Mouse (Mus musculus): ENCODE measurements around the gene Snai1. TPM values are rescaled to one million over a fixed set of nuclear protein-coding genes. Genes with fewer than 3 reads are reported as not detected.

Snai1 gene
- polyA plus RNA-seq, 1 experiment from 2014 or later, result 4.7 TPM

- H3K27ac ChIP-seq (ENCODE audit: low read length), result no peak overlapping the region
- H3K4me3 ChIP-seq (ENCODE audit: low read depth, low read length), result peak overlapping the region; percentile 19
- H3K27me3 ChIP-seq (ENCODE audit: control insufficient read depth, insufficient read depth, low read depth, low read length), result no peaks in the 10 kb centered on the region
- H3K9ac ChIP-seq (ENCODE audit: low read depth, low read length), result peak overlapping the region; percentile 56
- ATAC-seq, result no peak
- H3K4me1 ChIP-seq (ENCODE audit: control insufficient read depth, insufficient read depth, low read length), result peaks cover 6% of the 10 kb centered on the region
- 12% methylated on average over 27 of the region's 27 CpGs for WGBS
- no peaks in the 10 kb centered on the region for H3K36me3 ChIP-seq (ENCODE audit: control insufficient read depth, insufficient read depth, low read length)
- no peaks in the 10 kb centered on the region for H3K9me3 ChIP-seq (replicated peaks; ENCODE audit: control insufficient read depth, low read length, poor library complexity, severe bottlenecking)
- H3K4me2 ChIP-seq (ENCODE audit: low read length), result peak overlapping the region; percentile 57
These were observed 21.4 kb downstream of the Snai1 start for GRCm38 (mm10) chr2:167559413-167559812.

DNA sequence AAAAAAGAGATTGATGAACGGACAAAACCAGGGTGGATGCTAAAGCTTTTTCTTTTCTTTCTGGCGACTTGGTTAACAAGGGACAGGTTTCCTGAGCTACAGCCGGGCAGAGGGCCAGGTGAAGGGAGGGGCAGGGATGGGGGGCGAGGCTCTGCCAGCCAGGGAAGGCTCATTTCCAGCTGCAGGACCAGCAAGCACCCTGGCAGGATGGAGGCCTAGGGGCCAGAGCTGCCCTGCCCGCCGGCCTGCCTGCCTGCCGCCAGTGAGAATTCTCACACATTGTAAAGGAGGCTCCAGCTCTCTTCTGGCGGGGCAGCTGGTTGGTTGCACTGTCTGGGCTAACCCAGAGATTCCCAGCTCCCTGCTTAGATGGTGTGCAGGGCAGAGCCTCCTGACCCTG is 24.1 kb downstream of the Snai1 start:
- H3K4me2 ChIP-seq (ENCODE audit: low read length), result no peak overlapping the region
- no peaks in the 10 kb centered on the region for H3K36me3 ChIP-seq (ENCODE audit: control insufficient read depth, insufficient read depth, low read length)
- H3K4me1 ChIP-seq (ENCODE audit: control insufficient read depth, insufficient read depth, low read length), result peaks cover 6% of the 10 kb centered on the region
- ATAC-seq, result no peak
- H3K27me3 ChIP-seq (ENCODE audit: control insufficient read depth, insufficient read depth, low read depth, low read length), result no peaks in the 10 kb centered on the region
- 35% methylated on average over 8 of the region's 8 CpGs for WGBS
- no peak overlapping the region for H3K9ac ChIP-seq (ENCODE audit: low read depth, low read length)
- H3K27ac ChIP-seq (ENCODE audit: low read length), result no peak overlapping the region
- no peaks in the 10 kb centered on the region for H3K9me3 ChIP-seq (replicated peaks; ENCODE audit: control insufficient read depth, low read length, poor library complexity, severe bottlenecking)
- H3K4me3 ChIP-seq (ENCODE audit: low read depth, low read length), result no peak overlapping the region

GRCm38 (mm10) chr2:167563035-167563434 is 25.0 kb downstream of the Snai1 start:
- peaks cover 6% of the 10 kb centered on the region for H3K4me1 ChIP-seq (ENCODE audit: control insufficient read depth, insufficient read depth, low read length)
- H3K9me3 ChIP-seq (replicated peaks; ENCODE audit: control insufficient read depth, low read length, poor library complexity, severe bottlenecking), result no peaks in the 10 kb centered on the region
- H3K4me2 ChIP-seq (ENCODE audit: low read length), result no peak overlapping the region
- no peak overlapping the region for H3K9ac ChIP-seq (ENCODE audit: low read depth, low read length)
- H3K27ac ChIP-seq (ENCODE audit: low read length), result no peak overlapping the region
- no peaks in the 10 kb centered on the region for H3K36me3 ChIP-seq (ENCODE audit: control insufficient read depth, insufficient read depth, low read length)
- H3K27me3 ChIP-seq (ENCODE audit: control insufficient read depth, insufficient read depth, low read depth, low read length), result no peaks in the 10 kb centered on the region
- no peak for ATAC-seq
- 76% methylated on average over 5 of the region's 5 CpGs for WGBS
- H3K4me3 ChIP-seq (ENCODE audit: low read depth, low read length), result no peak overlapping the region

DNA sequence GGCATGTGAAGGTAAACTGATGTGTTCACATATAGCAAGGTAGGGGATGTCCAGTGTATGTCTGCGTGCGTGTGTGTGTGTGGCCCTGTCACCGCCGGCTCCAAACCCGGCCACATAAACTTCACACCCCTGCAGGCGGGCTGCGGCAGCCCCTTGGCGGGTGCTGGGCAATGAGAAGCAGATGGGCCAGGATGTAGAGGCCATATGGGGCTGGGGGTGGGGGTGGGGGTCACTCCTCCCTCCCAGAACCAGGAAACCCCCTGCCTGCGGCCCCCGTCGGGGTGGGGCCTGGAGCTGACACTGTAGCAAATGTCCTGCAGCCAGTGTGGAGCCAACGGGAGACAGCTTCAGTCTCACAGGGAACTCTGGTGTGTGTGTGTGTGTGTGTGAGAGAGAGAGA is 25.7 kb downstream of the Snai1 start:
- no peak overlapping the region for H3K4me2 ChIP-seq (ENCODE audit: low read length)
- no peaks in the 10 kb centered on the region for H3K9me3 ChIP-seq (replicated peaks; ENCODE audit: control insufficient read depth, low read length, poor library complexity, severe bottlenecking)
- ATAC-seq, result no peak
- no peaks in the 10 kb centered on the region for H3K27me3 ChIP-seq (ENCODE audit: control insufficient read depth, insufficient read depth, low read depth, low read length)
- H3K27ac ChIP-seq (ENCODE audit: low read length), result no peak overlapping the region
- peaks cover 6% of the 10 kb centered on the region for H3K4me1 ChIP-seq (ENCODE audit: control insufficient read depth, insufficient read depth, low read length)
- 51% methylated on average over 12 of the region's 12 CpGs for WGBS
- H3K9ac ChIP-seq (ENCODE audit: low read depth, low read length), result no peak overlapping the region
- no peaks in the 10 kb centered on the region for H3K36me3 ChIP-seq (ENCODE audit: control insufficient read depth, insufficient read depth, low read length)
- H3K4me3 ChIP-seq (ENCODE audit: low read depth, low read length), result no peak overlapping the region

- WGBS, result 94% methylated on average over 13 of the region's 13 CpGs
- no peak overlapping the region for H3K4me3 ChIP-seq (ENCODE audit: low read depth, low read length)
- ATAC-seq, result no peak
- H3K27me3 ChIP-seq (ENCODE audit: control insufficient read depth, insufficient read depth, low read depth, low read length), result no peaks in the 10 kb centered on the region
- no peaks in the 10 kb centered on the region for H3K36me3 ChIP-seq (ENCODE audit: control insufficient read depth, insufficient read depth, low read length)
- no peaks in the 10 kb centered on the region for H3K9me3 ChIP-seq (replicated peaks; ENCODE audit: control insufficient read depth, low read length, poor library complexity, severe bottlenecking)
- no peak overlapping the region for H3K4me2 ChIP-seq (ENCODE audit: low read length)
- peaks cover under 1% of the 10 kb centered on the region; the same call in 1 of the 2 replicates for H3K4me1 ChIP-seq (ENCODE audit: control insufficient read depth, insufficient read depth, low read length)
- H3K27ac ChIP-seq (ENCODE audit: low read length), result no peak overlapping the region
- no peak overlapping the region for H3K9ac ChIP-seq (ENCODE audit: low read depth, low read length)
These were observed 26.7 kb downstream of the Snai1 start for GRCm38 (mm10) chr2:167564551-167565311.

DNA sequence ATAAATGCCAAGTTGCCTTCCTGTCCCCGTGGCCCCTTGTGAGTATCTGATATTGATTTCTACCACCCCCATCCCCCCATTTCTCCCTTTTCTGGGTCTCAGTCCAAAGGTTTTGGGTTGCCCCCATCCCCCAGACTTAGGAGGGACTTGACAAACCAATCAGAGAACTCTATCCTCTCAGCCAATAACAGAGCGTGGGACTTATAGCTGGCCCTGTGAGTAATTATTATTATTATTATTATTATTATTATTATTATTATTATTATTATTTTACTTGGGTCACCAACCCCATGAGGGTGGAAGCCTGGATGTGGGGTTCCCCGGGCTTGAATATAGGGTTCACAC is 27.3 kb downstream of the Snai1 start:
- Histone ChIP-seq H3K36me3 (ENCODE audit: control insufficient read depth, insufficient read depth, low read length) (no peaks in the 10 kb centered on the region), H3K4me2 (ENCODE audit: low read length) (no peak overlapping the region), H3K9ac (ENCODE audit: low read depth, low read length) (no peak overlapping the region), H3K4me1 (ENCODE audit: control insufficient read depth, insufficient read depth, low read length) (no peaks in the 10 kb centered on the region), H3K9me3 (replicated peaks; ENCODE audit: control insufficient read depth, low read length, poor library complexity, severe bottlenecking) (no peaks in the 10 kb centered on the region), H3K4me3 (ENCODE audit: low read depth, low read length) (no peak overlapping the region), H3K27ac (ENCODE audit: low read length) (no peak overlapping the region), H3K27me3 (ENCODE audit: control insufficient read depth, insufficient read depth, low read depth, low read length) (no peaks in the 10 kb centered on the region)
- WGBS, result 81% methylated on average over 3 of the region's 3 CpGs
- no peak for ATAC-seq

- no peaks in the 10 kb centered on the region for H3K9me3 ChIP-seq (replicated peaks; ENCODE audit: control insufficient read depth, low read length, poor library complexity, severe bottlenecking)
- ATAC-seq, result no peak
- H3K4me3 ChIP-seq (ENCODE audit: low read depth, low read length), result no peak overlapping the region
- no peak overlapping the region for H3K9ac ChIP-seq (ENCODE audit: low read depth, low read length)
- H3K27ac ChIP-seq (ENCODE audit: low read length), result no peak overlapping the region
- 20% methylated on average over 19 of the region's 19 CpGs for WGBS
- H3K27me3 ChIP-seq (ENCODE audit: control insufficient read depth, insufficient read depth, low read depth, low read length), result no peaks in the 10 kb centered on the region
- H3K36me3 ChIP-seq (ENCODE audit: control insufficient read depth, insufficient read depth, low read length), result no peaks in the 10 kb centered on the region
- H3K4me2 ChIP-seq (ENCODE audit: low read length), result peak overlapping the region; percentile 27; the same call in 1 of the 2 replicates
- H3K4me1 ChIP-seq (ENCODE audit: control insufficient read depth, insufficient read depth, low read length), result no peaks in the 10 kb centered on the region
These were observed 27.7 kb downstream of the Snai1 start for GRCm38 (mm10) chr2:167565682-167566081.

DNA sequence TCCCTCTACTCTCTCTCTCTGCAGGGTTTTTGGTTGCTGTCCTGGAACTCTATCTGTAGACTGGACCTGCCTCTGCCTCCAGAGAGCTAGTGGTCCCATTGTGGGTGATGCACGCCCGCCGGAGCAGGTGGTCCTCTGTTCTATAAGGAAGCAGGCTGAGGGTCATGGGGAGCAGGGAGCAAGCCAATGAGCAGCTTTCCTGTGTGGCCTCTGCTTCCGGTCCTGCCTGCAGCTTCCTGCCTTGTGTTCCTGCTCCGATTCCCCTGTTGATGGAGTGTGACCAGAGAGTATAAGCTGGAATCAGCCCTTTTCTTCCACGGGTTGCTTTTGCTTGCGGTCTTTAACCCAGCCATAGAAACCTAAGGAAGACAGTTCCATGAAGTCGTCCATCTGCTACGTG is 30.1 kb downstream of the Snai1 start:
- Histone ChIP-seq H3K4me1 (ENCODE audit: control insufficient read depth, insufficient read depth, low read length) (no peaks in the 10 kb centered on the region), H3K27ac (ENCODE audit: low read length) (no peak overlapping the region), H3K36me3 (ENCODE audit: control insufficient read depth, insufficient read depth, low read length) (no peaks in the 10 kb centered on the region), H3K27me3 (ENCODE audit: control insufficient read depth, insufficient read depth, low read depth, low read length) (no peaks in the 10 kb centered on the region), H3K9ac (ENCODE audit: low read depth, low read length) (no peak overlapping the region), H3K4me2 (ENCODE audit: low read length) (no peak overlapping the region), H3K4me3 (ENCODE audit: low read depth, low read length) (no peak overlapping the region), H3K9me3 (replicated peaks; ENCODE audit: control insufficient read depth, low read length, poor library complexity, severe bottlenecking) (no peaks in the 10 kb centered on the region)
- no peak for ATAC-seq
- WGBS, result 84% methylated on average over 9 of the region's 9 CpGs

DNA sequence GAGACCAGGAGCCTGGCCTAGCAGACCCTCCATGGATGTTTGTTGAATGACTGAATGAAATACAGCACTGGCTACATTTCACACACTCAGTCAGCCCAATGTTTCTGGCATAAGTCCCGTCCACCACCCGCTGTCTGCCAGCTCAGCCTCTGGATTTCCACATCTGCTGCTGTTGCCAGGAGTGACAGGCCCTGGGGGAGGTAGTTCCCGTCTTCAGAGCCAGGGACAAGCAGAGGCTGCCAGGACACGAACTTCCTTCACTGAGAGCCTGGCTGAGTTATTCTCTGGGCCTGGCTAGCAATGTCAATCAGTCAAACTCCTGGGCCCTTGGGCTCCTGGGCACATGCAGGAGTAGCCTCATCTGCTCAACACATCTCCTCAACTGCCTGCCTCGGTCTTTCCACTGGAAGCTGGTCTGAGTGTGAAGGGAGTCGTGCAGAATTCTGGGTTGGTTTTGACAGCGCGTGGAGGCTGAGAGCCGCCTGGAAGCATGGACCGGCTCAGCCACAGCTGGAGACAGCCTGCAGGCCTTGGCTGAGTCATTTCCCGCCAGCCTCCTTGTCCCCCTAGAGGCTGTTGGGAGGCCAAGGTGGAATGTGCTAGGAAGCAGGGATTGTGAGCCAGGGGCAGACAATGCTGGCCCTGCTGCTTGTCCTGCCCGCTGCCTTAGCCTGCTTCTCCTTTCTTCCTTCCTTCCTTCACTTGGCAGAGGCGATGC is 32.1 kb downstream of the Snai1 start:
- Histone ChIP-seq H3K4me1 (ENCODE audit: control insufficient read depth, insufficient read depth, low read length) (no peaks in the 10 kb centered on the region), H3K27me3 (ENCODE audit: control insufficient read depth, insufficient read depth, low read depth, low read length) (no peaks in the 10 kb centered on the region), H3K9me3 (replicated peaks; ENCODE audit: control insufficient read depth, low read length, poor library complexity, severe bottlenecking) (no peaks in the 10 kb centered on the region), H3K4me2 (ENCODE audit: low read length) (no peak overlapping the region), H3K36me3 (ENCODE audit: control insufficient read depth, insufficient read depth, low read length) (no peaks in the 10 kb centered on the region), H3K4me3 (ENCODE audit: low read depth, low read length) (no peak overlapping the region), H3K27ac (ENCODE audit: low read length) (no peak overlapping the region), H3K9ac (ENCODE audit: low read depth, low read length) (no peak overlapping the region)
- 71% methylated on average over 13 of the region's 13 CpGs for WGBS
- ATAC-seq, result no peak

Measured in midbrain, embryonic 16.5 days (tissue).